Mouse (Mus musculus) kidney, embryonic 16.5 days (tissue): ENCODE results near the gene Sfxn5. TPM values are rescaled to one million over a fixed set of nuclear protein-coding genes. Genes with fewer than 3 reads are reported as not detected.

ENCODE experiments used
- ATAC-seq: fragments of 200-750 bp; cut with Nextera tagmentation; 2 replicates; pipeline ENCODE4 v1.8.0; 2017; ENCODE audit warnings: moderate TSS enrichment; ENCODE audit not compliant: low FRiP score, low TSS enrichment
- H3K27ac ChIP-seq: fragments of 300-500 bp; sonication (generic); 2 replicates; pipeline ENCODE4 v1.5.1; 2014; ENCODE audit warnings: low read length
- H3K27me3 ChIP-seq: fragments of 300-500 bp; sonication (generic); 2 replicates; pipeline ENCODE4 v1.6.1; 2014; ENCODE audit warnings: low read length, control low read depth, mixed read lengths; ENCODE audit not compliant: insufficient read depth
- H3K36me3 ChIP-seq: fragments of 300-500 bp; sonication (generic); 2 replicates; pipeline ENCODE4 v1.6.1; 2014; ENCODE audit warnings: low read length, control low read depth, mixed read lengths; ENCODE audit not compliant: insufficient read depth
- H3K4me1 ChIP-seq: fragments of 300-500 bp; sonication (generic); 2 replicates; pipeline ENCODE4 v1.6.1; 2014; ENCODE audit warnings: low read length, control low read depth, mixed read lengths; ENCODE audit not compliant: insufficient read depth
- H3K4me2 ChIP-seq: fragments of 300-500 bp; sonication (generic); replicated peaks from 2 replicates; pipeline ENCODE4 v1.6.1; 2014; ENCODE audit warnings: low read depth, low read length
- H3K4me3 ChIP-seq: fragments of 300-500 bp; sonication (generic); 2 replicates; pipeline ENCODE4 v1.5.1; 2014; ENCODE audit warnings: mild to moderate bottlenecking, low read length
- H3K9ac ChIP-seq: fragments of 300-500 bp; sonication (generic); replicated peaks from 2 replicates; pipeline ENCODE4 v1.6.1; 2014; ENCODE audit warnings: low read length
- H3K9me3 ChIP-seq: fragments of 300-500 bp; sonication (generic); 2 replicates; pipeline ENCODE4 v1.6.1; 2016; ENCODE audit warnings: low read length, control low read depth
- WGBS: fragments of 180-500 bp; shearing (Covaris S2); extraction: QIAGEN DNeasy Blood & Tissue Kit; methylation state at CpG from one replicate; pipeline ENCODE4 v1.1.7; 2014; 5-methylcytosine and 5-hydroxymethylcytosine counted together
- polyA plus RNA-seq: library from polyadenylated mRNA; unstranded; fragments of >200 nt; fragmentation: Nextera tagmentation; extraction: Ambion mirVana; gene quantifications from 2 replicates; pipeline ENCODE4 v1.2.1, GENCODE M21; 2015

The Sfxn5 gene
- polyA plus RNA-seq, 1 experiment from 2014 or later, result 9.2 TPM

- Histone ChIP-seq H3K36me3 (no peaks in the 10 kb centered on the region), H3K4me1 (peaks cover 33% of the 10 kb centered on the region), H3K4me3 (no peak overlapping the region), H3K9ac (no peak overlapping the region), H3K27ac (no peak overlapping the region), H3K4me2 (no peak overlapping the region), H3K9me3 (no peaks in the 10 kb centered on the region), H3K27me3 (no peaks in the 10 kb centered on the region)
- WGBS, result 71% methylated on average over 1 of the region's 1 CpGs
- no peak for ATAC-seq
These were observed 33.2 kb upstream of the Sfxn5 start for GRCm38 (mm10) chr6:85366387-85366786.

- WGBS, result 51% methylated on average over 5 of the region's 5 CpGs
- H3K4me3 ChIP-seq, result no peak overlapping the region
- no peak overlapping the region for H3K27ac ChIP-seq
- no peak for ATAC-seq
- H3K27me3 ChIP-seq, result no peaks in the 10 kb centered on the region
- H3K4me2 ChIP-seq, result no peak overlapping the region
- no peaks in the 10 kb centered on the region for H3K9me3 ChIP-seq
- H3K36me3 ChIP-seq, result no peaks in the 10 kb centered on the region
- no peak overlapping the region for H3K9ac ChIP-seq
- peaks cover 29% of the 10 kb centered on the region for H3K4me1 ChIP-seq
These were observed 31.2 kb upstream of the Sfxn5 start for GRCm38 (mm10) chr6:85364439-85364838.

- H3K4me3 ChIP-seq, result no peak overlapping the region
- H3K4me1 ChIP-seq, result peaks cover 24% of the 10 kb centered on the region
- no peaks in the 10 kb centered on the region for H3K9me3 ChIP-seq
- H3K27me3 ChIP-seq, result no peaks in the 10 kb centered on the region
- no peak overlapping the region for H3K27ac ChIP-seq
- no peak overlapping the region for H3K9ac ChIP-seq
- H3K4me2 ChIP-seq, result no peak overlapping the region
- no peak for ATAC-seq
- H3K36me3 ChIP-seq, result no peaks in the 10 kb centered on the region
- 78% methylated on average over 4 of the region's 4 CpGs for WGBS
These were observed 30.7 kb upstream of the Sfxn5 start for GRCm38 (mm10) chr6:85363906-85364260.

DNA sequence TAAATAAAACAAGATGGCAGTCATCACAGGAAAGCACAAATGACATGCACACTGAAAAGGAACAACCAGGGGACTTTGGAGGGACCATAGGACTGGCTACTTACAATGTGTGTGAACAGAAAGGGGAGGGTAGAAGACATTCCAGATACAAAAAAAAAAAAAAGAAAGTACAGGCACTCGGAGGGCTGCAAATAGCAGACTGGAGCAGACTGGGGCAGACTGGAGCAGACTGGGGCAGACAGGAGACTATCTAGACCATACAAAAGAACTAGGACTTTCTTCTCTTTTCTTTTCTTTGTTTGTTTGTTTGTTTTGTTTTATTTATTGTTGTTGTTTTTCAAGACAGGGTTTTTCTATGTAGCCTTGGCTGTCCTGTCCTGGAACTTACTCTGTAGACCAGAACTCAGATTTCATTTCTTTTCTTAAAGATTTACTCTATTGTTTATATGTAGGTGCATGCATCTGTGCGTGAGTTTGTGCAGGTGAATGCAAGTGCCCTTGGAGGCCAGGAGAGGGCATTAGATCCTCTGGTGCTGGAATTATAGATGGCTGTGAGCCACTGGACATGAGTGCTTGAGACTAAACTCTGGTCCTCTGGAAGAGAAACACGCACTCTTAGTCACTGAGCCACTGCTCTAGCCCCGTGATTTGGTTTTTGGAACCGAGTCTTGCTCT is 30.1 kb upstream of the Sfxn5 start:
- no peaks in the 10 kb centered on the region for H3K27me3 ChIP-seq
- ATAC-seq, result no peak
- H3K9me3 ChIP-seq, result no peaks in the 10 kb centered on the region
- no peak overlapping the region for H3K27ac ChIP-seq
- H3K4me1 ChIP-seq, result peaks cover 19% of the 10 kb centered on the region
- H3K36me3 ChIP-seq, result no peaks in the 10 kb centered on the region
- H3K9ac ChIP-seq, result no peak overlapping the region
- WGBS, result 92% methylated on average over 5 of the region's 5 CpGs
- H3K4me3 ChIP-seq, result no peak overlapping the region
- no peak overlapping the region for H3K4me2 ChIP-seq

DNA sequence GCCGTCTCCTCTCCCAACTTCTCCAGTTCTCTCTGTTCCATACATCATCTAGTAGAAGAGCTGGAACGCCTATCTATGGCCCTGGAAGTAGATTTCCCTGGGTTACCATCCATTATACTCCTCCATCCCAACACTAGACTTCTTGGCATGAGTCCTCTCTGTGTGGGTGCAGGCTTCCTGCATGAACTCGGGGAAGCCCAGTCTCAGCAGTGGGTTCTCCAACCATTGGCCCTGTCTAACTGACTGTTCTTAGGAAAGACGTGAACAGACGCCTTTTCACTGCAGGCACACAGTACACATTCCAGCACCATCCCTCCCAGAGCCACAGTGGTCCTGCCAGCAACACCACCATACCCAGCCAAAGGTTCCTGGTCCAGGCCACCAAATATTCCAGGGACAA is 29.4 kb upstream of the Sfxn5 start:
- Histone ChIP-seq H3K27ac (no peak overlapping the region), H3K9me3 (no peaks in the 10 kb centered on the region), H3K27me3 (no peaks in the 10 kb centered on the region), H3K36me3 (no peaks in the 10 kb centered on the region), H3K9ac (no peak overlapping the region), H3K4me3 (no peak overlapping the region), H3K4me2 (no peak overlapping the region), H3K4me1 (peaks cover 13% of the 10 kb centered on the region)
- WGBS, result 87% methylated on average over 5 of the region's 5 CpGs
- ATAC-seq, result no peak

GRCm38 (mm10) chr6:85360311-85360710 is 27.1 kb upstream of the Sfxn5 start:
- no peak overlapping the region for H3K4me2 ChIP-seq
- 79% methylated on average over 5 of the region's 5 CpGs for WGBS
- H3K27ac ChIP-seq, result no peak overlapping the region
- ATAC-seq, result peak; percentile 62; the same call in 1 of the 2 replicates
- no peak overlapping the region for H3K4me3 ChIP-seq
- no peak overlapping the region for H3K9ac ChIP-seq
- H3K9me3 ChIP-seq, result no peaks in the 10 kb centered on the region
- no peaks in the 10 kb centered on the region for H3K36me3 ChIP-seq
- H3K27me3 ChIP-seq, result no peaks in the 10 kb centered on the region
- no peaks in the 10 kb centered on the region for H3K4me1 ChIP-seq

- Histone ChIP-seq H3K9me3 (no peaks in the 10 kb centered on the region), H3K4me3 (no peak overlapping the region), H3K4me2 (no peak overlapping the region), H3K27ac (no peak overlapping the region), H3K27me3 (no peaks in the 10 kb centered on the region), H3K9ac (no peak overlapping the region), H3K4me1 (no peaks in the 10 kb centered on the region), H3K36me3 (no peaks in the 10 kb centered on the region)
- 97% methylated on average over 1 of the region's 1 CpGs for WGBS
- no peak for ATAC-seq
These were observed 25.7 kb upstream of the Sfxn5 start for GRCm38 (mm10) chr6:85358877-85359276.

GRCm38 (mm10) chr6:85356682-85357465 is 23.7 kb upstream of the Sfxn5 start:
- Histone ChIP-seq H3K4me3 (no peak overlapping the region), H3K4me1 (no peaks in the 10 kb centered on the region), H3K9ac (no peak overlapping the region), H3K27ac (no peak overlapping the region), H3K36me3 (no peaks in the 10 kb centered on the region), H3K9me3 (no peaks in the 10 kb centered on the region), H3K27me3 (no peaks in the 10 kb centered on the region), H3K4me2 (no peak overlapping the region)
- no peak for ATAC-seq
- 59% methylated on average over 4 of the region's 4 CpGs for WGBS

- no peak overlapping the region for H3K4me2 ChIP-seq
These were observed 22.5 kb upstream of the Sfxn5 start for GRCm38 (mm10) chr6:85355753-85356152.

GRCm38 (mm10) chr6:85354709-85355108 is 21.5 kb upstream of the Sfxn5 start:
- no peaks in the 10 kb centered on the region for H3K9me3 ChIP-seq
- no peak overlapping the region for H3K27ac ChIP-seq
- no peaks in the 10 kb centered on the region for H3K36me3 ChIP-seq
- ATAC-seq, result no peak
- no peaks in the 10 kb centered on the region for H3K27me3 ChIP-seq
- WGBS, result 81% methylated on average over 6 of the region's 6 CpGs
- no peak overlapping the region for H3K4me2 ChIP-seq
- H3K4me3 ChIP-seq, result no peak overlapping the region
- 0 out of 2 replicates have a peak, but pooled peaks cover under 1% of the 10 kb centered on the region for H3K4me1 ChIP-seq
- H3K9ac ChIP-seq, result no peak overlapping the region

More at GRCm38 (mm10) chr6:85355753-85356152, 22.5 kb upstream of the Sfxn5 start:
- WGBS, result 96% methylated on average over 2 of the region's 2 CpGs
- Histone ChIP-seq H3K27me3 (no peaks in the 10 kb centered on the region), H3K4me3 (no peak overlapping the region), H3K9me3 (no peaks in the 10 kb centered on the region), H3K9ac (no peak overlapping the region), H3K36me3 (no peaks in the 10 kb centered on the region), H3K27ac (no peak overlapping the region), H3K4me1 (no peaks in the 10 kb centered on the region)
- ATAC-seq, result no peak
